Mouse (Mus musculus) cerebellum, adult 2 months (tissue): Measurements from ENCODE around the gene Siglec1.

Experiments
- CTCF ChIP-seq: fragments of 200-500 bp; IDR thresholded peaks from 2 replicates; pipeline ENCODE4 v1.5.1; 2011; ENCODE audit warnings: low read depth, mild to moderate bottlenecking, control low read depth, low read length, moderate library complexity, borderline replicate concordance; ENCODE audit not compliant: insufficient read depth
- POLR2A ChIP-seq: fragments of 200-500 bp; IDR thresholded peaks from 2 replicates; pipeline ENCODE4 v1.6.1; 2011; ENCODE audit warnings: low read length, control low read depth, borderline replicate concordance; ENCODE audit not compliant: insufficient read depth

DNA sequence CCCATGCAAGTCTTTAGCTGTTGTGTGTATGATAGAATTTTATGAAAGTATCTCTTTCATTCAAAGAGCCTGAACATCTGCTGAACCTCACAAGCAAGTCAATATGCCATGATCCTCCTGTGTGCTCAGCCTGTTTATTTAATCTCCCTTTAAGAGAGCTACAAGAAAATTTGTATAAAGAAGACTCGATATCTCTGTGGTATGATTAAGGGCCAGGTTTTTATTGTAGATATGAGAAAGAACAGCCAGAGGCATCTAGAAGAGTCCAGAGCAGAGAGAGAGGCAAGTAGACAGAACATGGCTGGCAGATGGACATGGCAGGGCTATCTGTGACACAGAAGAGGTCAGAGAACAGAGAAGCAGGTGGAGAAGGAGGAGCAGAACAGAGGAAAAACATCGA is 40.5 kb downstream of the Siglec1 start:
- TF ChIP-seq CTCF: no peak
- no peak for TF ChIP-seq POLR2A
